Mouse (Mus musculus): ENCODE measurements around the gene Jph2.

DNA sequence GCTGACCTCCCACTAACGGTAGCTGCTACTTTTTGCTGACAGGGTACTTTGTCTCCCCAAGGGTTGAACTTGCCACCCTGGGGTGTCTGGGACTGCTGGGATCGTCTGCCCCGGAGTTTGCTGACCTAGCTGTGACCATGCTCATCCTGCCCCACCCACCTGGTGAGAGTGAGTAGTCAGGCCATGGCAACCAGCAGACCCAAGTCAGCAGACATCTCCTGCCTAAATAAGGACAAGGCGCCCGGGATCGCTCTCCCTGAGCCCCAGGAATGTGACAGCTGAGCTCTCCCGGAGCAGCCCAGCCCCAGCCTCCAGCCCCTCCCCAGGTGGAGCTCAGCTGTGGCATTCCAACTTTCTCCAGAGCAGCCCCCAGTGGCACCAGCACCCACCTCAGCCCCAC, 44.1 kb downstream of the Jph2 start:
- TF ChIP-seq POLR2A (IDR thresholded peaks at IDR 0.05; ENCODE audit: control insufficient read depth, low read depth, low read length) (no peak), CTCF (IDR thresholded peaks at IDR 0.05; ENCODE audit: control insufficient read depth, insufficient read depth, insufficient replicate concordance, low read depth, low read length) (no peak)
